Mouse (Mus musculus): ENCODE measurements around the gene Gm49383.

GRCm38 (mm10) chr12:69156436-69156835, 40.5 kb downstream of the Gm49383 start:
- TF ChIP-seq GATA1 (IDR thresholded peaks at IDR 0.05; ENCODE audit: low read length), result no peak
- no peak for TF ChIP-seq TAL1 (IDR thresholded peaks at IDR 0.05; ENCODE audit: low read length)

Data from erythroblast, embryonic 14.5 days (primary cell).